Mouse (Mus musculus) forebrain, embryonic 14.5 days (tissue): Measurements from ENCODE around the gene Fam189a2. TPM values are rescaled to one million over a fixed set of nuclear protein-coding genes. Genes with fewer than 3 reads are reported as not detected.
A peak's percentile ranks its signal among the peaks of the same experiment; 100 is the strongest.

Source experiments
- ATAC-seq: fragments of 200-750 bp; cut with Nextera tagmentation; 2 replicates; pipeline ENCODE4 v1.8.0; 2017; ENCODE audit warnings: mild to moderate bottlenecking, moderate library complexity
- DNase-seq: peaks from one replicate; pipeline ENCODE4 v3.0.0-alpha.2; 2015; ENCODE audit warnings: low spot score
- H3K27ac ChIP-seq: fragments of 300-500 bp; sonication (generic); 2 replicates; pipeline ENCODE4 v1.5.1; 2014; ENCODE audit warnings: low read depth, mild to moderate bottlenecking, control low read depth, low read length, moderate library complexity
- H3K27me3 ChIP-seq: fragments of 300-500 bp; sonication (generic); replicated peaks from 2 replicates; pipeline ENCODE4 v1.6.1; 2014; ENCODE audit warnings: low read length, control low read depth, mixed read lengths; ENCODE audit not compliant: control insufficient read depth, insufficient read depth
- H3K36me3 ChIP-seq: fragments of 300-500 bp; sonication (generic); 2 replicates; pipeline ENCODE4 v1.6.1; 2014; ENCODE audit warnings: low read length, control low read depth; ENCODE audit not compliant: control insufficient read depth, insufficient read depth
- H3K4me1 ChIP-seq: fragments of 300-500 bp; sonication (generic); 2 replicates; pipeline ENCODE4 v1.6.1; 2014; ENCODE audit warnings: antibody characterized with exemption, low read length, control low read depth; ENCODE audit not compliant: control insufficient read depth, insufficient read depth
- H3K4me2 ChIP-seq: fragments of 300-500 bp; sonication (generic); 2 replicates; pipeline ENCODE4 v1.6.1; 2014; ENCODE audit warnings: mild to moderate bottlenecking, control low read depth, low read length
- H3K4me3 ChIP-seq: fragments of 300-500 bp; sonication (generic); 2 replicates; pipeline ENCODE4 v1.5.1; 2014; ENCODE audit warnings: low read depth, low read length, control low read depth
- H3K9ac ChIP-seq: fragments of 300-500 bp; sonication (generic); 2 replicates; pipeline ENCODE4 v1.6.1; 2014; ENCODE audit warnings: mild to moderate bottlenecking, low read length, control low read depth, moderate library complexity
- H3K9me3 ChIP-seq: fragments of 300-500 bp; sonication (generic); replicated peaks from 2 replicates; pipeline ENCODE4 v1.6.1; 2016; ENCODE audit warnings: low read length, control low read depth, mixed read lengths; ENCODE audit not compliant: control insufficient read depth
- WGBS: fragments of 180-500 bp; shearing (Covaris S2); extraction: QIAGEN DNeasy Blood & Tissue Kit; methylation state at CpG from one replicate; pipeline ENCODE4 v1.1.7; 2014; 5-methylcytosine and 5-hydroxymethylcytosine counted together
- polyA plus RNA-seq: library from polyadenylated mRNA; unstranded; fragments of >200 nt; fragmentation: Nextera tagmentation; extraction: Ambion mirVana; gene quantifications from 2 replicates; pipeline ENCODE4 v1.2.1, GENCODE M21; 2014

The Fam189a2 gene
- polyA plus RNA-seq, 1 experiment from 2014 or later, result 0.80 TPM

DNA sequence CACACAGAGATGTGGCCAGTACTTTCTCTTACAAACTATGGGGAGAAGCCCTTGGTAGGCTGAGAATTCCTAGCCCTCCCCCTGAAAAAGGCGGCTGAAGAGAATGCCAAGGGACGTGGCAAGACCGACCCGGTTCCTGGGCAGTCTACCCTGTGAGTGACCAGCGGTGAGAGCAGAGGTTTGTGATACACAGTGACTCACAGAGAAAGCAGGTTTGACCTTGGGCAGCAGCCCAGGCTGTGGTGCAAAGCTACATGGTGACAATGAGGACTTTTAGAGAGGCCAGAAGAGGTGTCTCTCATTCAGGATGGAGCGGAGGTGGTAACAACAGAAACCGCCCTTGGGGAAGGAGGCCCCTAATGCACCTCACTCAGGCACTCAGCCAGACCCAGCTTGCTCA, 59.4 kb downstream of the Fam189a2 start:
- Histone ChIP-seq H3K27me3 (no peaks in the 10 kb centered on the region), H3K9me3 (no peaks in the 10 kb centered on the region), H3K9ac (no peak overlapping the region), H3K27ac (no peak overlapping the region), H3K4me1 (peaks cover 8% of the 10 kb centered on the region), H3K36me3 (no peaks in the 10 kb centered on the region), H3K4me3 (no peak overlapping the region), H3K4me2 (no peak overlapping the region)
- no peak for ATAC-seq
- 89% methylated on average over 7 of the region's 7 CpGs for WGBS
- no peak for DNase-seq

DNA sequence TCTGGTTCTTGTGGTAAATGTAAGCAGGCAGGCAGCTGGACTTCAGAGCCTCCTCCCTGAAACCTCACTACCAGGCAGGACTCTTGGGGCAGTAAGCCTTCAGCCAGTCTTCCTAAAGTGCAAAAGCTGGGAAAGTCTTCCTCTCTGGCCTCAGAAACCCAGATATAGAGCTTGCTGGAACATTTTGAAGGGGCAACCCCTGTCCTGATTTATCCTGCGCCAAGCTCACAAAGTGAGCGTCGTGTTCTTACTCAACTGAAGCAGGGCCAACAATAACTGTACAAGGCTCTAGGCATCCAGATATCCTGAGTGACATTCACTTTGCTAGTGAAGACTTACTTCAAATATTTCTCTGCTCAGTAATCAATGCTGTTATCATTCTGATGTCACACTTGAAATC, 60.4 kb downstream of the Fam189a2 start:
- no peak overlapping the region for H3K4me3 ChIP-seq
- H3K4me1 ChIP-seq, result peaks cover 8% of the 10 kb centered on the region
- H3K9me3 ChIP-seq, result no peaks in the 10 kb centered on the region
- no peak overlapping the region for H3K27ac ChIP-seq
- no peaks in the 10 kb centered on the region for H3K27me3 ChIP-seq
- DNase-seq (no peak), ATAC-seq (no peak)
- no peak overlapping the region for H3K4me2 ChIP-seq
- 94% methylated on average over 3 of the region's 3 CpGs for WGBS
- H3K36me3 ChIP-seq, result no peaks in the 10 kb centered on the region
- no peak overlapping the region for H3K9ac ChIP-seq

DNA sequence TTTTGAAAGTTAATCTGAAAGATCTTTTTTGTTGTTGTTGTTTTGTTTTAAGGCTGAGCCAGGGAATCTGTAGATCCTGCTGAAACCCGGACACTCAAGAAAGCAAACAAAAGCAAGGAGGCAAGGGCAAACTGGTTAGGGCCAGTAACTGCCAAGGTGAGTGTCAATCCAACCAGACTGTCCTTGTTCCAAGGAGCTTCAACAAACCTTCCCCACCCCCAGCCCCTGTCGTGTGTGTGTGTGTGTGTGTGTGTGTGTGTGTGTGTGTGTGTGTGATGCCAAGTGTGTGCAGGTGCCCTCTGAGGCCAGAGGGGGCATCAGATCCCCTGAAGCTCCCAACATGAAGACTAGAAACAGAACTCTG, 62.0 kb downstream of the Fam189a2 start:
- Histone ChIP-seq H3K4me2 (no peak overlapping the region), H3K9ac (no peak overlapping the region), H3K9me3 (no peaks in the 10 kb centered on the region), H3K4me1 (peaks cover 8% of the 10 kb centered on the region), H3K27ac (no peak overlapping the region), H3K4me3 (no peak overlapping the region), H3K27me3 (no peaks in the 10 kb centered on the region), H3K36me3 (no peaks in the 10 kb centered on the region)
- ATAC-seq, result no peak
- DNase-seq, result no peak
- 71% methylated on average over 2 of the region's 2 CpGs for WGBS

DNA sequence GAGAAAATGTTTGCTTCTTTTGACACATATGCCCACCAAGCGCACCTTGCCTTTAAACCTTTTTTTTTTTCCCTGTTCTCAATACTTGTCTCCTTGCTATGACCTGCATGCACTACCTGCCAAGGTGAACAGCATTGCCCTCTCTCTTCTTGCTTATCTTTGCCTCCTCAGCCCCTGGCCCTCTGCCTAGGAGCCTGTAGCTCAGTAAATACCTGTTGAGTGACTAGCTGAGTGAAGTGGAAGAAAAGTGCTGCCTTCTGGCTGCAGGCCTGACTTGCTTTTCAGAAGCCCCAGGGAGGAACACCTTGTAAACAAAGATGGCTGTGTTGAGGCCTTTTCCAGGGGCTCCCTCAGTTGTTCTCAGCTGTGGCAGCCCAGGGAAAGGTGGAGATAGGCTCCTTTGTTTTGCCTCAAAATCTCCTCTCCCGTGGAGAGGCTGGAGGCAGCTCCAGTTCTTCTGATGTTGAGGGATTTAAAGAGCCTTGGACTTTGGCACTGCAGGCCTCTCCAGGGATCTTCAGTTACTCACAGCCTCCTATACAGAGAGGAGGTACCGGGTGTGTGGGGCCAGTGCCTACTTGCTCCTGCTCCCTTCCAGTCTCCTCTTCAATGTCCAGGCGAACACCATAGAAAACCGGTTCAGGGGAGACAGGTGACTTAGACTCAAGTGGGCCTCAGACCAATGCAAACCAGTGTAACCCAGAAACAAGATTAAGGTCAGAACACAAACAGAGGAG, 62.5 kb downstream of the Fam189a2 start:
- Histone ChIP-seq H3K9me3 (no peaks in the 10 kb centered on the region), H3K4me1 (peaks cover 7% of the 10 kb centered on the region), H3K4me2 (no peak overlapping the region), H3K9ac (no peak overlapping the region), H3K27me3 (no peaks in the 10 kb centered on the region), H3K36me3 (no peaks in the 10 kb centered on the region), H3K4me3 (no peak overlapping the region), H3K27ac (no peak overlapping the region)
- WGBS, result 45% methylated on average over 5 of the region's 5 CpGs
- ATAC-seq, result no peak
- no peak for DNase-seq

DNA sequence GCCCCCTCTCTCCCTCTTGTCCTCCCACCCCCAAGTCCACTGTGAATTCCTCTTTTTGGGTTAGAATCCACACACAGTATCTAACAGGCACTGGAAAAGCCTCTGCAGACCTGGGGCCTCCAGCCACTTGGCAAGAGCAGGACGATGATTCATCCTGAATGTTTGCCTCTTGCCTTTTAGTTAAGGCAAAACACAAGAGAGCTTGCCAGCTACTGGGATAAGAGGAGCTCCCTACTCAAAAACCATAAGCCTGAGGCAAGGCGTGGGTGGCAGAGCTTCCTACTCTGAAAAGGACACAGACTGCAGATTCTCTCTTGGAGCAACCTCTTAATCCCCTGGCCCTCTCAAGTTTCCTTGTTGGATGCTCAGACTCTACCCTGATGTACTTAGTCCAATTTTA, 63.7 kb downstream of the Fam189a2 start:
- 44% methylated on average over 2 of the region's 2 CpGs for WGBS
- no peak overlapping the region for H3K27ac ChIP-seq
- no peaks in the 10 kb centered on the region for H3K36me3 ChIP-seq
- H3K9ac ChIP-seq, result no peak overlapping the region
- no peak overlapping the region for H3K4me3 ChIP-seq
- H3K27me3 ChIP-seq, result no peaks in the 10 kb centered on the region
- no peaks in the 10 kb centered on the region for H3K4me1 ChIP-seq
- H3K4me2 ChIP-seq, result no peak overlapping the region
- ATAC-seq (no peak), DNase-seq (peak; percentile 31)
- no peaks in the 10 kb centered on the region for H3K9me3 ChIP-seq

DNA sequence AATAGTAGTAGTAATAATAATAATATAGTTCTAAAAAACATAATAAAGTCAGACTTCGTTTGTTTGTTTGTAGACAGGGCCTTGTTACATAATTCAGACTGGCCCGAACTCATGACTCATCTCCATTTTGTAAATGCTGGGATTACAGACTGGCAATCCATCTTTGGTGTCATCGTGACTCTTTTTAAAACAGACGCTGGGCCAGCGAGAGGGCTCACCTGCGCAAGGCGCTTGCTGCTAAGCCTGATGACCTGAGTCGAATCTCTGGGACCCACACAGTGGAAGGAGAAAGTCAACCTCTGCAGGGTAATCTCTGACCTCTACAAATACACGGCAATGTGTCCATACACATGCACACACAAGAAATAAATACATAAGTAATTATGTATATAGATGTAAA, 64.4 kb downstream of the Fam189a2 start:
- Histone ChIP-seq H3K4me1 (no peaks in the 10 kb centered on the region), H3K4me3 (no peak overlapping the region), H3K9me3 (no peaks in the 10 kb centered on the region), H3K27me3 (no peaks in the 10 kb centered on the region), H3K27ac (no peak overlapping the region), H3K9ac (no peak overlapping the region), H3K4me2 (no peak overlapping the region), H3K36me3 (no peaks in the 10 kb centered on the region)
- DNase-seq (no peak), ATAC-seq (no peak)
- WGBS, result 94% methylated on average over 9 of the region's 9 CpGs

DNA sequence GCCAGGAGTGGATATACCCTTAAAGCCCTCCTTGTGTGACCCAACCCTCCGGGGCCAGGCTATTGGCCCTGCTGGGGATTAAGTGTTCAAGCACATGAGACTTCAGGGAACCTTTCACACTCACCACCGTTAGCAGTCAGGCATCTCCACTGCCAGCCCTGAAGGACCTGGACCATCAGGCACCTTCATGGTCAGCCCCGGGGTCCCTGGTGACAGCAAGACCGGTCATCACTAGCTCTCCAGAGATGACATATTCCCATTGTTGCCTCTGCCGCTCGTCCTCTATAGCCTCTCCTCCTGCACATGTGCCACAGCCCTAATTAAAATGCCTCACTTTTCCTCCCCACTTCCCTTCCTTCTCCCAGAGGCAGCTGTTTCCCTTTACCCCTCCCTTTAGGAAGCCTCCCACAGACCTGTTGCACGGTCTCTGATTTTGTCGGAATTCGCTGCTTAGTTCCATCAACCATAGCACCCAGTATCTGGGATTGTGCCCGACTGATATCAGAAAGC, 66.4 kb downstream of the Fam189a2 start:
- ATAC-seq, result no peak
- H3K4me1 ChIP-seq, result peaks cover 11% of the 10 kb centered on the region
- no peak overlapping the region for H3K9ac ChIP-seq
- H3K36me3 ChIP-seq, result no peaks in the 10 kb centered on the region
- no peak overlapping the region for H3K4me3 ChIP-seq
- DNase-seq, result no peak
- WGBS, result 72% methylated on average over 10 of the region's 10 CpGs
- no peak overlapping the region for H3K4me2 ChIP-seq
- H3K27ac ChIP-seq, result no peak overlapping the region
- no peaks in the 10 kb centered on the region for H3K27me3 ChIP-seq
- no peaks in the 10 kb centered on the region for H3K9me3 ChIP-seq

DNA sequence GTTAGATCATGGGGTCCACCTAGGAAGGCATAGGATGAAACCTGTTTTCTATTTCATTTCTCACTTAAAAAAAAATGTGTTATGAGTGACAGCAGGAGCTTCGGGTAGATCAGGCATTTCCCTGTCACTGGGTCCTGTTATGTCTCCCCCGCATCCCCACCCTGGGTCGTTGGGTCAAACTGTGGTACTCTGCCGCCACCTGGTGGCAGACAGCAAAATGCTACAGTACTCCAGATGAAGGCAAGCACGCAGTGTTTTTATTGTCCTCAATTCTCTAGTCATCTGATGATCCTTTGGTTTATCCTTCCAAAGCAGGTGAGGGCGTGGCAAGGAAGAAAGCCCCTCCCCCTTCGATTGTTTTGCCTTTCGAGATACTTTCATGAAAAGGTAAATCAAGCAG, 69.3 kb downstream of the Fam189a2 start:
- Histone ChIP-seq H3K4me2 (no peak overlapping the region), H3K9ac (no peak overlapping the region), H3K36me3 (no peaks in the 10 kb centered on the region), H3K27me3 (no peaks in the 10 kb centered on the region), H3K27ac (no peak overlapping the region), H3K4me3 (no peak overlapping the region), H3K9me3 (no peaks in the 10 kb centered on the region), H3K4me1 (peaks cover 12% of the 10 kb centered on the region)
- 3% methylated on average over 8 of the region's 8 CpGs for WGBS
- ATAC-seq (peak; percentile 83), DNase-seq (peak; percentile 83)

DNA sequence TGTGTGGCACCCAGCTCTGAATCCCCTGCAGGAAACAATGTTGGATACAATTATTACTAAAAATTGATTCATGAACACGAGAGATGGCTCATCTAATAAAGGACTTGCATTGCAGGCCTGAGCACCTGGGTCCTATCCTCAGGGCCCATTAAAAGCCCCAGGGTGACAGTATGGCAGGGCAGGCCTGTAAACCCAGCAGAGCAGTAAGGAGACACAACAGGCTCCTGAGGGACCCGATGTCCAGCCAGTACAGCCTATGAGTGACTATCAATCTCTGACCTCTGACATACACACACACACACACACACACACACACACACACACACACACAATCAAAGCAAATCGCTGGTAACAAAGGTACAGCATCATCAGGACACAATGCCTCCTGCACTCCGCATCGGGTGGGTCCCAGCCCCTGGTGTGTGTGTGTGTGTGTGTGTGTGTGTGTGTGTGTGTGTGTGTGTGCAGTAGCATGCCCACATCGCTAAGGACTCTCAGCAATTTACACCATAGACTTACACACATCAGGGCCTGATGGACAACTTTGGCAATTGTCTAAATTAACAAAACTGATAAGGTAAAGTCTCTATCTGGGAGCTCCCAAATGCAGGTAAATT, 69.9 kb downstream of the Fam189a2 start:
- H3K36me3 ChIP-seq, result no peaks in the 10 kb centered on the region
- DNase-seq, result no peak
- H3K9me3 ChIP-seq, result no peaks in the 10 kb centered on the region
- H3K4me1 ChIP-seq, result peaks cover 12% of the 10 kb centered on the region
- peak; percentile 26 for ATAC-seq
- H3K27ac ChIP-seq, result 0 out of 2 replicates have a peak overlapping the region, but pooled peaks have one; percentile 9
- no peaks in the 10 kb centered on the region for H3K27me3 ChIP-seq
- no peak overlapping the region for H3K9ac ChIP-seq
- WGBS, result 62% methylated on average over 6 of the region's 6 CpGs
- no peak overlapping the region for H3K4me3 ChIP-seq
- no peak overlapping the region for H3K4me2 ChIP-seq
